Mouse (Mus musculus): ENCODE measurements around the gene Fopnl. TPM values are rescaled to one million over a fixed set of nuclear protein-coding genes. Genes with fewer than 3 reads are reported as not detected.

The Fopnl gene
- total RNA-seq, 2 experiments from 2014 or later, result 49.1 to 52.6 TPM

DNA sequence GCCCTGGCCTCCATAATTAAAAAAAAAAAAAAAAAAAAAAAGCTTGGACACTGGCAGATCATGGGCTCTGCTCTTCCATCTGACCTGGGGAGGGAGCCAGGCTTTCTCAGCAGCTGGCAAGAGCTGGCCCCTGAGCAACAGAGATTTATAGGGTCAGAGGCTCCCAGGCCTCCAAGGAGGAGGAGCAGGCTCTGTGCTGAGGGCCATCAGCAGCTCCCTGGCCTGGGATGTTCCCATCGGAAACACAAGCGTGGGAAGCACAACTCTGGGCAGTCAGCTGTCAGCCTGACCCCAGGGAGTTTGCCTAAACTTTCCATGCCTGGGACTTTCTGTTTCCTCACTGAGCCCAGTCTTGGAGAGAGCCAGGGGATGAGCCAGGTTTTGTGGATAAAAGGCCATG is 58.3 kb downstream of the Fopnl start:
- intact Hi-C loops (cut with DNase I), result no loop called here
- no peak for DNase-seq (ENCODE audit: low spot score in 2 of 2)

DNA sequence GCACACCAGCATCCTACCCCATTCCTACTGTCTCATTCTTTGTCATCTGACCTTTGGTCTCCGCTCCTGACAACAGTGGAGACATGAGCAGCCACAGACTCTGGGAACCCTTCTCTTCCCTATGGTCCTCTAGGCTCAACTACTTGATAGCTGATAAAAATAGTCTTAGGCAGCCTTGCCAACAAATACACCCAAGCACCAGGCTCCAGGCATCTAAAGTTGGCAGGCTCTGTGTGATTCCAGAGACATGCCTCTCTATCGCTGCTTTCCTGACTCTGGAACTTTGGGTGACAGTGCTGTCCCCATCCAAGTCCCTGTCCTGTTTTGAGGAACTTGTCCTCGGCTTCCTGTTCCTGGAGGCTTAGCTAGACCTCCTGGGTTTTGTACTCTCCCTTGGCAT is 63.6 kb downstream of the Fopnl start:
- peak in 1 of 2 experiments; percentile 9 for DNase-seq (ENCODE audit: low spot score in 2 of 2)
- intact Hi-C loops (cut with DNase I), result no loop called here

DNA sequence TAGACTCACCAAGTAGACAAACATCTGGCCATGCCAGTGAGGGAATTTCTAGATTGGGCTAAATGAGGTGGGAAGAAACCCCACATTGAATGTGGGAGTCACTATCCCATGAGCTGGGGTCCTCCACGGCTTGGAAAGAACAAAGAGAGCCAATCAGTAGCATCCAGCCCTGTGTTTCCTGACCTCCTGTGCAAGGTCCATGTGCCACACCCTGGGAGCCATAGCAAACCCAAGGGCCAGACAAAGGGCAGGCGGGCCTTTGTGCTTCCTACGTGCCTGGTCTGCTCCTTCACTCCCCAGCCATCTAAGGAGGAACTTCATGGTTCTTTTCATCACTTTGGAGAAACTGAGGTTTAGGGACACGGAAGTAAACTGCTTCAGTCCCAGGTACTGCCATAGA is 64.3 kb downstream of the Fopnl start:
- intact Hi-C loops (cut with DNase I), result no loop called here
- no peak for DNase-seq (ENCODE audit: low spot score in 2 of 2)

DNA sequence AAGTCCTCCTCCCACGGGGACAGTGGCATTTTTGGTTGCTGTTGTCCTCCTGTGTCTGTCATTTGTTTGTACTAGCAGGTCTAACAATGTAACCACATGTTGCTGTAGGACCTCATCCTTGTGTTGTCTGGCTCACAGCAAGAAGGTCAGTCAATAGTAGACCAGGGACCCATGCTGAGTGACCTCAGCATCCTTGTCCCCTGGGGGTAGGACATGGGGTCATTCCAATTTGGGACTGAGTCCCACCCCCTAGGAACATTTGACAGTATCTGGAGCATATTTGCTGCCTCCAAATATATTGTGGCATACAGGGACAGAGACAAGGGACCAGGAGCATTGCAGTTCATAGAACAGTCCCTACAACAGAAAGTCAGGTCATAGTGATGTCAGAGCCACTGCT is 67.3 kb downstream of the Fopnl start:
- intact Hi-C loops (cut with DNase I), result no loop called here
- no peak for DNase-seq (ENCODE audit: low spot score in 2 of 2)

Other genes with a start within 250 kb of the Fopnl start
- gene Nde1, start 154.1 kb downstream of the Fopnl start, total RNA-seq (2021), result 10 to 100 TPM; 16.2 to 17.5 TPM
- gene Marf1, start 154.1 kb downstream of the Fopnl start, total RNA-seq (2021), result 100 to 1,000 TPM; 128 to 135 TPM
- 1 to 10 TPM; 3.6 to 4.4 TPM for gene Myh11, start 26.0 kb downstream of the Fopnl start, total RNA-seq (2021)
- gene Abcc1, start 44.2 kb upstream of the Fopnl start, total RNA-seq (2021), result 10 to 100 TPM; 16.7 to 17.6 TPM
- gene A630010A05Rik, start 244.9 kb upstream of the Fopnl start, total RNA-seq (2021), result not detected